Mouse (Mus musculus) mouse embryonic stem cell (cell line): Measurements from ENCODE around the gene Pcbp2.

Experiments used
- in situ Hi-C, 2 experiments: fragments of 300-500 bp; cut with MboI; formaldehyde crosslinking; loops; 1 replicate in 1 of 2; 3 replicates in 1 of 2; pipeline ENCODE4 v1.14.3; 2019 to 2020; ENCODE audit warnings: low sequenced_read_pairs in 2 of 2, low pct_unique_long_range_greater_than_20kb in 1 of 2, mixed read lengths in 1 of 2; ENCODE audit not compliant: unreplicated experiment in 1 of 2

Gene Pcbp2

DNA sequence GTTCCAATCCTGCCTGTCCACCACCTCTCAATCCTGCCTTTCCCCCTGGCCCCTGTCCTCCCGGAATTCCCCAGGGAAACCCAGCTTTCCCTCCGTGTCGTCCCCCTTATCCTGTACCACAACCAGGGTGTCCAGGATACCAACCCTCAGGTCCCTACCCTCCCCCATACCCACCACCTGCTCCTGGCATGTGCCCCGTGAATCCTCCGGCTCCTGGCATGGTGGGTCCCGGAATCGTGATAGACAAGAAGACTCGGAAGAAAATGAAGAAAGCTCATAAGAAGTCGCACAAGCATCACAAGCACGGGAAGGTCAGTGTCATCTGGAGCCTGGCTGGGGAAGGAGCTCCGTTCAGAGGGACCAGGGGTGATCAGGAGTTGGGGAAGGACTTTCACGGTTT, 9.9 kb upstream of the Pcbp2 start:
- in situ Hi-C loops, result no loop called here

DNA sequence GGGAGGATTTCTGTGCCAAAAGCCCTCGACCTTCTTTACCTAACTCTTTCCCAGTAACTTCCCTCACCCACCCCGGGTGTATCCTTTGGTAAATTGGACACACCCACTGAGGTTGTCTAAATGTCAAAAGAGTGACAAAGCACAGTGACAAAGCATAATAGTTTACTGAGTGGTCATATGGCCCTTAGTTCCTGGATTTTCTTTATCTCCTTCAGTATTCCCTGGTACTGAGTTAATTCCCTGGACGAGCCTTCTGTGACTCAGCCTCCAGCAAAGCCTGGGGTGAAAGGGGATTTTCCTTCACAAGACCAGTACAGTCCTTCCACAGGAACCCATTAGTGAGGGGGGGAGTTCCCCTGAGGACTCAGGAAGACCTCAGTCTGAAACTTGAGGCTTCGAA, 9.4 kb upstream of the Pcbp2 start:
- in situ Hi-C loops, result no loop called here

DNA sequence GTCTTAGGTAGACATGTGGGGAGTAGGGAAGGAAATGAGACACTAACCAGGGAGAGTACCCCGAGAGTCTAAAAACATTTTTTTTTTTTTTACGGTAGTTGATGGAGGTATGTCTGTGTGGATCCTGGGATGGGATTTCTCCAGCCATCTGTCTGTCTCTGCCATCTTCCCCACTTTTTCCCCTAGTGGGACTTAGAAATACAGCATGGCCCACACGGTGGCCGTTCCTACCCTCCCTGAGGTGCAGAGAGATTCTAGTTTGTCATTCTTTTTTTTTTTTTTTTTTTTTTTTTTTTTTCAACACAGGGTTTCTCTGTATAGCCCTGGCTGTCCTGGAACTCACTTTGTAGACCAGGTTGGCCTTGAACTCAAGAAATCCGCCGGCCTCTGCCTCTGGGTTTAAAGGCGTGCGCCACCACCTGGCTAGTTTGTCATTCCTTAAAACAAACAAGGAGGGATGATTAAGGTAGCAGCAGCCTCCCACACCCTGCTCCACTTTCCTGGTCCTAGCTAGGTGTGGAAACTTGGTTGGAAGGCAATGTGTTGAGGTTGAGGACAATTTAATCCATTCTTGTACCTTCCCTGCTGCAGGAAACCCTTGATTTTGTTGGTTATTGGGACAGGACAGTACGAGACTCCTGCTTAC, 8.8 kb upstream of the Pcbp2 start:
- in situ Hi-C loops, result no loop called here

DNA sequence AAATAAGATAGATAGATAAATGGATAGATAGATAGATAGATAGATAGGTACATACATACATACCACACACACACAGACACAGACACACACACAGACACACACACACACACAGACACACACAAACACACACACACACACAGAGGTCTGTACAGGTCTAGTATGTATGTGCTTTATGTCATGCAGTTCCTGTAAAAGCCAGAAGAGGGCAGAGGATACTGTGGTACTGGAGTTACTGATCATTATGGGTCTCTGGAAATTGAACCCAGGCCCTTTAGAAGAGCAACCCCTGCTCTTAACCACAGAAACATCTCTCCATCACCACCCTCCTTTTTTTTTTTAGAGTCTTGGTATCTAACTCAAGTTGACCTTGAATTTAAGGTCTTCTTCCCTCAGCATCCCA, 6.7 kb upstream of the Pcbp2 start:
- in situ Hi-C loops, result no loop called here

DNA sequence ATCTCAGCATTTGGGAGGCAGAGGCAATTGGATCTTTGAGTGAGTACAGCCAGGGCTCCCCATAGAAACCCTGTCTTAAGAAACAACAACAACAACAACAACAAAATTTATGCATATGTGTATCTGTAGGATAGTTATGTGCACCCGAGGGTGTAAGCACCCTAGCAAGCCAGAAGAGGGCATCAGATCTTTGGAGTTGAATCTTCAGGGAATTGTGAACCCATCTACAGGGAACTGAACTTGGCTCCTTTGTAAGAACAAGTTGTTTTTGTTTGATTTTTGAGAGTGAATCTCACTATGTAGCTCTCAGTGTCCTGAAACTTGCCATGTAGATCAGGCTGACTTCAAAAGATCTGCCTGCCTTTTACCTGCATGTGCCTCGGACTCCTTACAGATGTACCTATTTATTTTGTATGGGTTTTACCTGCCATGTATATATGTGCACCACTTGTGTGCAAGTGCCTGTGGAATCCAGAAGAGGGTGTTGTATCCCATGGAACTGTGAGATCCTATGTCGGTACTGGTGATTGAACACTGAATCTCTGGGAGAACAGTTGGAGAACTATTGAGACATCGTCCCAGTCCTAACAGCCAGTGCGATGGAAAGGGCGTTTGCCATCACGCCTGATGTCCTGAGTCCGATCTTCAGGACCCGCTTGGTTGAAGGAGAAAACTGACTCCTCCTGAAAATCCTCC, 1.5 kb upstream of the Pcbp2 start:
- in situ Hi-C loops, result no loop called here

DNA sequence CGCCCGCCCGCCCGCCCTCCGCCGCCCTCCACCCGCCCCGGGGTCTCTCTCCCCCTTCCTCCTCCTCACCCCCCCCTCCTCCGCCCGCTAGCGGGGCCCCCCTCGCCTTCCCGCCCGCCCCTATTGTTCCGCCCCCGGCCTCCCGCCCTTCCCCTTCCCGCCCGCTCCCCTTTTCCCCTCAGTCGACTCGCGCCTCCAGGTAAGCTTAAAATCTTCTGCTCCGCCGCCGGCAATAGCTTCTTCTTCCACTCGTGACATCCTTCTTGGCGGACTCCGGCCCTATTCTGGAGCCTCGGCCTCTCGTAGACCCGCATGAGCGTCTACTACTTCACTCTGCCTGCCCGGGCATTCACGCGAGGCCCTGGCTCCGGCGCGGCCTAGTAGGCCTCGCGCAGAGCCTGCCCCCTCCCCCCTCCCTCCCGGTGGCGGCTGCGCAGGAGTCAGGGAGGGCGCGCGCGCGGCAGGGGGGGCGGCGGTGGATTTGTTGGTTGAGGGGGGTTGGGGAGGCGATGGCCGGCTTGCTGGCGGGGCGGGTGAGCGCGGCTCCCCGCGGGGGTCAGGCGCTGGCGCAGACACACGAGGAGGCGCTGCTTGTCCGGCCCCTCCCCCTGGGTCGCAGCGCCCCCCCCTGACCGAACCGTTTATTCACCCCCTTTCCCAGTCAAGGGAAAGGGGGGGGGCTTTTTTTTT, 411 bp downstream of the Pcbp2 start:
- in situ Hi-C loops, result no loop called here

DNA sequence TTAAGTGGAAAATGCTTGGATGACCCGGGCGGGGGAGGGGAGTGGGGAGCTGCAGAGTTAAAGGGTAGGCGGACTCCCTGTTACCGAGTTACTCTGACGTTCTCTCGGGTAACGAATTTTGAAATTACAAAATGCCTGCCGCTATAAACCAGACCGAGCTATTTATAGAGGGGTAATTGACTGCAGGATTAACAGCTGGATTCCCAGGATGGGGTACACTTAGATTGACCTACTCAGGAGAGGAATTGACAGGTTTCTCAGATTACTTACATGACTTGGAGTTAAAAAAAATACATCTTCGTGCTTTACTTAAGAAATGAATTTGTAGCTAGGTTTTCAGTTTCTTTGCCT, 931 bp downstream of the Pcbp2 start:
- in situ Hi-C loops, result no loop called here

DNA sequence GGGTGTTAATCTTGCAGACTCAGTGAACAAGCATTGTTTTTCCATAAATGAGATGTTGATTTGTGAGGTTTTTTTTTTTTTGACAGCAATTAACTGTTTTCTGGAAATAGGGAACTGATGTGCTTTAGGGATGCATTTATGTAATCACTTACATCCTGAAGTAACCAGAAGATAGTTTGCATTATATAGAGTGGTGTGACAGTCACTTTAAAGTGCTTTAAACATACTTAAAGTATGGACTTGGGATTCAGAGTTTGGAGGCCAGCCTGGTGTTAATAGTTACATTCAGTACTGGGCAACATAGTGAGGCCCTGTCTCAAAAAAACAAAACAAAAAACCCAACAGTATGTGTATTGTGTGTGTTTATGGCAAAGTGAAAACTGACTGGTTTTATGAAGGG, 1.4 kb downstream of the Pcbp2 start:
- in situ Hi-C loops, result no loop called here

DNA sequence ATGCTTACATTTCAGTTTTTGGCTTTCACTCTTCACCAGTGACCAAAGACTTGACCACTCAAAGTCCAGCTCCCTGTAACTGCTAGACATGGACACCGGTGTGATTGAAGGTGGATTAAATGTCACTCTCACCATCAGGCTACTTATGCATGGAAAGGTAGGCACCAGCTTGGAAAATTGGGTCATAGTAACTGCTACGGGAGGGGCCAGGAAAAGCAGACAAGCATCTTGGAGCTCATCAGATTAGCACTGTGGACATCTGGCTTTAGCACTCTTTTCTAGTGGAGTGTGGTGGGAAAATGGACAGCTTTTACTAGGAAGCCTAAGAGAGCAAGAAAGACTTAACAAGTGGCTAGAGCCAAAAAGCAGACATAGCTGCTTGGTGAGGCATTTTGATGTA, 2.9 kb downstream of the Pcbp2 start:
- in situ Hi-C loops, result no loop called here

DNA sequence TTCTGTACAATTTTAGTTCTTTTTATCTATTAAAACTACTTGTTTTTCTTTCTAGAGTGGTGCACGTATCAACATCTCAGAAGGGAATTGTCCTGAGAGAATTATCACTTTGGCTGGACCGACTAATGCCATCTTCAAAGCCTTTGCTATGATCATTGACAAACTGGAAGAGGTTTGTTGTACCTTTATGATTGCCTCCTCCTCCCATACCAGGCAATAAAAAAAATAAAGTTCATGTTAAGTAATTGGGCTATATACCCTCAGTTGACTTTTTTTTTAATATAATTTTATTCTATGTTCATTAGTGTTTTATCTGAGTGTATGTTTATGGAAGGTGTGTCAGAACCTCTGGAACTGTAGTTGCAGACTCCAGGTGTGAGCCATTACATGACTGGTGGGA, 4.2 kb downstream of the Pcbp2 start:
- in situ Hi-C loops, result no loop called here

DNA sequence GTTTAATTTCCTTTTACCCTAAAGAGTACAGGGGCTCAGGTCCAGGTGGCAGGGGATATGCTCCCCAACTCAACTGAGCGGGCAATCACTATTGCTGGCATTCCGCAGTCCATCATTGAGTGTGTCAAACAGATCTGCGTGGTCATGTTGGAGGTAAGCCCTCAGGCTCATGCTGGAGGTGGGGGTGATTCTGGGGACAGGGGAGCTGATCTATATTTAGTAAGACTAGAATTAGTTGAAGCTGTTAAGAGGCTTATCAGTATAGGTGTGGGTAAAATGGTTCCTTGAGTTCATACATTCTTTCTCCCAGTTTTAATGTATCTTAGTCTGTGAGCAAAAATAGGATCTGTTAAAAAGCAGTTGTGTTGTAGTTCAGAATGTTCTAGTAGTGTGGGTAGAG, 12.8 kb downstream of the Pcbp2 start:
- in situ Hi-C loops, result loop anchor here in 1 of 2 experiments (25.0 kb wide), 1 partner anchor 396 kb away; no protein-coding TSS in a partner anchor

DNA sequence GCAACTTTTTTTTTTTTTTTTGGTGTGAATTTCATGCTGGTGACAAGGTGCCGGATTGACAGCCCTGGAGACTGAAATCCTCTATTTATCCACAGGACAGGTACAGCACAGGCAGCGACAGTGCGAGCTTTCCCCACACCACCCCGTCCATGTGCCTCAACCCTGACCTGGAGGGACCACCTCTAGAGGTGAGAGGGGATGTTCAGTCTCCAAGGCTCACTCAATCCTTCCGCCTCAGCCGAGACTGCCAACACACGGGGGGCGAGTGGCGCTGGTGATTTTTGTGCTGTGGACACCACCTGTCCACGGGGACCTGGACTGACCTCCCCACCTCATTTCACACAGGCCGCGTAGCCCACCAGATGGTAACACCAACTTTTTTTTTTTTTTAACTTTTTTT, 15.5 kb downstream of the Pcbp2 start:
- in situ Hi-C loops, result loop anchor here in 1 of 2 experiments (25.0 kb wide), 1 partner anchor 399 kb away; no protein-coding TSS in a partner anchor

DNA sequence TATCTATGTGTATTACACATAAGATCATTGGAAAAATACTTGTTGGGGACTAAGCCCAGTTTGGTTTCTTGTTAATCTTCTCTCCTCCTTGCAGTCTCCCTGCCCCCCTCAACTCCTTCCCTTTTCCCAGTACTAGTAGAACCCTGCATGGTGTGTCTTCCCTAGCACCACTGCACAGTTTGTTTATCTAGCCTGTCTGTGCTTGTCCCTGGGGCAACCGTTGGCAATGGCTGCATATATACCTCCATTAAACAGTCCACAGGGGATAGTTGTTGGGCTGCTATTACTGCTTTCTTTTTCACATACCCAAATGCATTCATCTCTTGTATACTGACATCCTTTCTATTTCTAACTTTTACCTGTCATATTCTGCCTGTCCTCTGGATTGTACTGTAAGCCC, 17.3 kb downstream of the Pcbp2 start:
- in situ Hi-C loops, result loop anchor here in 1 of 2 experiments (25.0 kb wide), 1 partner anchor 400 kb away; no protein-coding TSS in a partner anchor

DNA sequence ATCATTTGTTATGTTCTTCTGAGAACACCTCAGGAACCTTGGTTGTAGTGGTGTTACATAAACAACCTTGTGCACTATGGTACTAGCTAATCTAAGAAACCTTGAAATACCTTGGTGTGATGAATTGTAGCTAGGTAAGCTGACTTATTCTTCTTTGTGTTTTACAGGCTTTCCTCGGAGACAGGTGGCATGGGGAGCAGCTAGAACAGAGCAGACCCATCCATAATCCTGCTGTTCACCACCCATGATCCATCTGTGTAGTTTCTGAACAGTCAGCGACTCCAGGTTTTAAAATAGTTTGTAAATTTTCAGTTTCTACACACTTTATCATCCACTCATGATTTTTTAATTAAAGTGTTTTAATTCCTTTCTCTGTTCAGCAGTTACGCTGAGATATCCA, 28.0 kb downstream of the Pcbp2 start:
- in situ Hi-C loops, result loop anchor here in 1 of 2 experiments (25.0 kb wide), 1 partner anchor 411 kb away; no protein-coding TSS in a partner anchor

DNA sequence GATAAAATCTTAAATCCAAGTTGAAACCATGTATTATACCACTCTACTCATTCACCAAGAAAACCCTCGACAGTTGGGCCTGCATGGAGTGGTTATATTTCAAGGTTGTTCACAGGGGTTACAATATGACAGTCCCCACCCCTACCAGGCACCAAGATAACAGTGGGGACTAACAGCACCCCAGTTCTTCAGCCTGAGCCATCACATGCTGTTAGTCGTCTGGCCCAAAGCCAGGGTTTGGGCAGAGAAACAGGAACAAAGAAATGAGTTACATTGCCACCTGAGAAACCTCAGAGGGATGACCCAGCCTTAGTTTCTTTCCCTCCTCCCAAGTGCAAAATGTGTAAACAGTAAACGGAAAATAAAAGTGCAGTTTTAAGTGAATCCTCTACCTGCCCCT, 29.0 kb downstream of the Pcbp2 start:
- in situ Hi-C loops, result loop anchor here in 1 of 2 experiments (25.0 kb wide), 1 partner anchor 412 kb away; no protein-coding TSS in a partner anchor

DNA sequence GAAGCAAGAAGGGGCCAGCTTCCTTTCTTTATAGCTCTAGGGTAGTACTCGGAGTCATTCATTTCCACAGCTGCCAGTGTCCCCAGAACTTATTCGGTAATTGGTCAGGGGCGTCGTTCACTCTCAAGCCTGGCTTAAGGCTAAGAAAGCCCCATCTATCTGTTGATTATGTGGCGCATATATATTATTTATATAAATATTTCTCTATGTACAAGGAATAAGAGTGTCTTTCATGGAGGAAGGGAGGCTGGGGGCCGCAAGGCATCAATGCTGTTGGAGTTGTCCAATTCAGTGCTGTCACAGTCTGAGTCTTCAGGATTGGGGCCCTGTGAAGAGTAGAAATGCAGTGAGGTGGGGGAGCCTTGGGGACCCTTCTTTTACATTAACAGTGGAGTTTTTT, 29.5 kb downstream of the Pcbp2 start:
- in situ Hi-C loops, result loop anchor here (10.0 to 25.0 kb wide), 2 partner anchors 413 to 415 kb away; no protein-coding TSS in a partner anchor

DNA sequence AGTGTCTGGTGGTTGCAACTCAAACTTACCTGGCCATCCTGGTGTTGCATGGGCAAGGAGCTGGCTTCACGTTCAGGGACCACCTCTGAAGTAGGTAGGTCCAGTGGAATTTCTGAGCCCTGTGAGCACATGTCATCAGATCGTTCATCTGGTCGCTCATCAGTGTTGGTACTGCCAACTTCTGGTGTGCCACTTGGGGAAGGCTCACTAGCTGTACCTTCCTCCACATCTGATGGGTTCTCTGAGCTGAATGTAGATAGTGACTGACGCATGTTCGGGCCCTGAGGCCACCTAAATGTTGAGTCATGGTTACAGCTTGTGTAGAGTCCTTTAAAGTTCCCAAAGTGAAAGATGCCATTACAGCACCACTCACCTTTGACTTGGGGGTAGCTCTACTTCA, 30.1 kb downstream of the Pcbp2 start:
- in situ Hi-C loops, result loop anchor here in 1 of 2 experiments (10.0 kb wide), 1 partner anchor 416 kb away; no protein-coding TSS in a partner anchor

DNA sequence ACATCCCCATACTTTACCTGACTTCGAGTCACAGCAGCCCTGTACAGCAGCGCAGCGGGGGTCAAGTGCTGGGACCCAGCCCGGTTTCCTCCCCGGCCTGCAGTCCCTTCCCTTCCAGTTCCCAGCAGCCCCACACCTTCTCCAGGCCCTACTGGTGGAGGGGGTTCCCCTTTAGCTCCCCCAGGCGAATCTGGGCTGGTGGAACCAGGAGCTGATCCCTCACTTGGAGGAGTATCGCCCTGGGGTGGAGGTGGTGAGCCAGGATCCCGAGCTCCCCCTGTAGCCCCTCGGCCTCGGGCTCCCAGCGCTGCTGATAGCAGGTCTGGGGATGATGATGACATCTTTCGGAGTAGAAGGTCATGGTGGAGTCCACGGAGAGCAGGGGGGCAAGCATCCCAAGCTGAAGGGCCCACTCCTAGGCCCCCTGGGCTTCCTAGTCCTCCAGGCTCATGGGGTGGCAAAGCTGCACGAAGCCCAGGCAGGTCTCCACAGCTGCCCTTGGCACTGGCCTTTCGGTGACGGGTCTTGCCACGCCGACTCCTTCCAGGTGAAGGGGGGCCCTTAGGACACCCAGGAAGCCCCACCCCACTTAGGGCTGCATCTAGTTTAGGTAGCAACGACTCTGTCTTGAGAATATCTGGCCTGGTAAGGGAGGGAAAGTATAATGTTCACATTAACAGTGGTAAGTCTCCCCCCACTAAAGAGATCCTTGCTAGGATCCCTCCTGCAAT, 30.9 kb downstream of the Pcbp2 start:
- in situ Hi-C loops, result loop anchor here in 1 of 2 experiments (10.0 kb wide), 1 partner anchor 416 kb away; no protein-coding TSS in a partner anchor
